Mouse (Mus musculus): Measurements from ENCODE around the gene Hist1h3a.

Gene Hist1h3a

GRCm38 (mm10) chr13:23745381-23746161, 16.6 kb downstream of the Hist1h3a start, which contains the start of gene Hist1h3c:
TSS of gene Hist1h3c (minus strand) at chr13:23745602.
- in situ Hi-C loops (cut with MboI; ENCODE audit: low sequenced_read_pairs): no loop called here

GRCm38 (mm10) chr13:23744421-23745380, 17.5 kb downstream of the Hist1h3a start:
- in situ Hi-C loops (cut with MboI; ENCODE audit: low sequenced_read_pairs): no loop called here

GRCm38 (mm10) chr13:23743963-23744362, 18.2 kb downstream of the Hist1h3a start:
- in situ Hi-C loops (cut with MboI; ENCODE audit: low sequenced_read_pairs): no loop called here

GRCm38 (mm10) chr13:23743215-23743614, 19.0 kb downstream of the Hist1h3a start:
- in situ Hi-C loops (cut with MboI; ENCODE audit: low sequenced_read_pairs): no loop called here

- in situ Hi-C loops (cut with MboI; ENCODE audit: low sequenced_read_pairs): no loop called here
These were observed 20.2 kb downstream of the Hist1h3a start for GRCm38 (mm10) chr13:23742007-23742406.

- in situ Hi-C loops (cut with MboI; ENCODE audit: low sequenced_read_pairs): no loop called here
These were observed 21.3 kb downstream of the Hist1h3a start for GRCm38 (mm10) chr13:23740910-23741309.

- in situ Hi-C loops (cut with MboI; ENCODE audit: low sequenced_read_pairs): no loop called here
These were observed 21.8 kb downstream of the Hist1h3a start for GRCm38 (mm10) chr13:23740256-23740840.

- in situ Hi-C loops (cut with MboI; ENCODE audit: low sequenced_read_pairs): no loop called here
These were observed 22.3 kb downstream of the Hist1h3a start for GRCm38 (mm10) chr13:23739922-23740252.

GRCm38 (mm10) chr13:23739069-23739921, 22.9 kb downstream of the Hist1h3a start:
- in situ Hi-C loops (cut with MboI; ENCODE audit: low sequenced_read_pairs): no loop called here

- in situ Hi-C loops (cut with MboI; ENCODE audit: low sequenced_read_pairs): no loop called here
These were observed 23.5 kb downstream of the Hist1h3a start, which contains the start of gene Hist1h1c for GRCm38 (mm10) chr13:23738677-23739068. TSS of gene Hist1h1c (plus strand) at chr13:23738808.

- in situ Hi-C loops (cut with MboI; ENCODE audit: low sequenced_read_pairs): no loop called here
These were observed 24.1 kb downstream of the Hist1h3a start for GRCm38 (mm10) chr13:23738041-23738440.

- in situ Hi-C loops (cut with MboI; ENCODE audit: low sequenced_read_pairs): no loop called here
These were observed 25.1 kb downstream of the Hist1h3a start for GRCm38 (mm10) chr13:23737091-23737490.

- in situ Hi-C loops (cut with MboI; ENCODE audit: low sequenced_read_pairs): no loop called here
These were observed 29.9 kb downstream of the Hist1h3a start for GRCm38 (mm10) chr13:23732156-23732804.

GRCm38 (mm10) chr13:23730479-23730878, 31.7 kb downstream of the Hist1h3a start:
- in situ Hi-C loops (cut with MboI; ENCODE audit: low sequenced_read_pairs): no loop called here

- in situ Hi-C loops (cut with MboI; ENCODE audit: low sequenced_read_pairs): no loop called here
These were observed 32.5 kb downstream of the Hist1h3a start for GRCm38 (mm10) chr13:23729706-23730105.

GRCm38 (mm10) chr13:23729192-23729525, 33.0 kb downstream of the Hist1h3a start:
- in situ Hi-C loops (cut with MboI; ENCODE audit: low sequenced_read_pairs): no loop called here

GRCm38 (mm10) chr13:23728472-23729191, 33.6 kb downstream of the Hist1h3a start:
- in situ Hi-C loops (cut with MboI; ENCODE audit: low sequenced_read_pairs): no loop called here

- in situ Hi-C loops (cut with MboI; ENCODE audit: low sequenced_read_pairs): no loop called here
These were observed 37.0 kb downstream of the Hist1h3a start for GRCm38 (mm10) chr13:23725213-23725612.

GRCm38 (mm10) chr13:23724239-23724638, 37.9 kb downstream of the Hist1h3a start:
- in situ Hi-C loops (cut with MboI; ENCODE audit: low sequenced_read_pairs): no loop called here
